Comparison of ENCODE assay signal across 19 mouse cellular contexts in genomic region chr5:105941951-105942350, GRCm38 (mm10).
DNase-seq lines count a peak whose midpoint lies in the region; ATAC-seq and TF ChIP-seq lines count a peak whose summit lies in the region.
"Had no signal": no experiment of that assay in that cellular context is flagged by ENCODE, and none has a peak within 500 bp of the region (broad histone marks: within the 10 kb centered on the region; RNA-seq: fewer than 3 reads in every experiment).

No protein-coding gene starts in this region.

- H3K4me1 ChIP-seq in heart, adult 2 months (ENCODE audit: control insufficient read depth, insufficient read depth, low read length): no peaks in the 10 kb centered on the region
- H3K4me1 ChIP-seq in kidney, embryonic 16.5 days (ENCODE audit: insufficient read depth, low read length): no peaks in the 10 kb centered on the region
- no peaks in the 10 kb centered on the region for H3K4me1 ChIP-seq in kidney, embryonic 14.5 days (ENCODE audit: control insufficient read depth, insufficient read depth, low read length)

- no peaks in the 10 kb centered on the region for H3K36me3 ChIP-seq in heart, adult 2 months (ENCODE audit: control insufficient read depth, insufficient read depth, low read length)
- no peaks in the 10 kb centered on the region for H3K36me3 ChIP-seq in kidney, embryonic 16.5 days (ENCODE audit: insufficient read depth, low read length)
- H3K36me3 ChIP-seq in kidney, embryonic 14.5 days (ENCODE audit: control insufficient read depth, insufficient read depth, low read length): no peaks in the 10 kb centered on the region
- H3K36me3 ChIP-seq: embryonic facial prominence, embryonic 10.5 days; heart, embryonic 10.5 days; hindbrain, embryonic 13.5 days had no signal

- TF ChIP-seq CTCF in heart, adult 2 months (IDR thresholded peaks at IDR 0.05): no peak

- H3K9me3 ChIP-seq in kidney, embryonic 16.5 days (ENCODE audit: low read length): no peaks in the 10 kb centered on the region
- no peaks in the 10 kb centered on the region for H3K9me3 ChIP-seq in kidney, embryonic 14.5 days (ENCODE audit: control insufficient read depth, low read length)
- H3K9me3 ChIP-seq: embryonic facial prominence, embryonic 10.5 days; forebrain, embryonic 13.5 days; heart, embryonic 10.5 days; hindbrain, embryonic 13.5 days had no signal

- no peaks in the 10 kb centered on the region for H3K79me2 ChIP-seq in heart, adult 2 months (replicated peaks; ENCODE audit: control insufficient read depth, insufficient read depth, low read length)

- ATAC-seq in kidney, embryonic 16.5 days (ENCODE audit: low FRiP score, low TSS enrichment): peak; percentile 15; the same call in 1 of the 2 replicates
- no peak for ATAC-seq in kidney, embryonic 14.5 days (ENCODE audit: low FRiP score, low TSS enrichment)
- ATAC-seq: activated CD4-positive, CD25-positive, alpha-beta regulatory T cell, adult 4 months; forebrain, embryonic 13.5 days; forebrain, postnatal 0 days; hindbrain, postnatal 0 days; Patski had no signal

- peak; percentile 84 for DNase-seq in heart, adult 11 months
- no peak for DNase-seq in heart, adult 2 months
- DNase-seq in kidney, postnatal 4 days: peak; percentile 64 to 71
- DNase-seq in kidney, postnatal 25 days: no peak
- DNase-seq in NIH3T3 (ENCODE audit: low read depth): peak; percentile 43
- DNase-seq: adrenal gland, postnatal 14 days; cerebellum, adult 11-12 months; cerebellum, adult 9-11 months; forebrain, postnatal 0 days; gastrocnemius, postnatal 14 days had no signal

- H3K27ac ChIP-seq in heart, adult 2 months: no peak overlapping the region
- H3K27ac ChIP-seq in kidney, embryonic 16.5 days (ENCODE audit: low read length): no peak overlapping the region
- H3K27ac ChIP-seq in kidney, embryonic 14.5 days (ENCODE audit: low read depth, low read length): no peak overlapping the region
- H3K27ac ChIP-seq: embryonic facial prominence, embryonic 10.5 days; forebrain, embryonic 13.5 days; heart, embryonic 10.5 days; hindbrain, embryonic 13.5 days; hindbrain, postnatal 0 days had no signal

- H3K4me2 ChIP-seq in kidney, embryonic 16.5 days (replicated peaks; ENCODE audit: low read depth, low read length): no peak overlapping the region
- H3K4me2 ChIP-seq in kidney, embryonic 14.5 days (replicated peaks; ENCODE audit: low read depth, low read length): no peak overlapping the region
- H3K4me2 ChIP-seq: forebrain, embryonic 13.5 days; hindbrain, embryonic 13.5 days had no signal

- H3K9ac ChIP-seq in heart, adult 2 months (ENCODE audit: low read depth, low read length): no peak overlapping the region
- H3K9ac ChIP-seq in kidney, embryonic 16.5 days (replicated peaks; ENCODE audit: low read length): no peak overlapping the region
- H3K9ac ChIP-seq in kidney, embryonic 14.5 days (ENCODE audit: low read depth, low read length): no peak overlapping the region
- H3K9ac ChIP-seq: forebrain, embryonic 13.5 days; forebrain, postnatal 0 days; hindbrain, embryonic 13.5 days had no signal

- no peak for TF ChIP-seq EP300 in heart, adult 2 months (IDR thresholded peaks at IDR 0.05; ENCODE audit: insufficient read depth, low read depth, low read length)

- intact Hi-C loops in heart, adult 2 months (cut with DNase I): no loop called here

- no peaks in the 10 kb centered on the region for H3K27me3 ChIP-seq in heart, adult 2 months (ENCODE audit: control insufficient read depth, insufficient read depth, low read length)
- no peaks in the 10 kb centered on the region for H3K27me3 ChIP-seq in kidney, embryonic 16.5 days (ENCODE audit: insufficient read depth, low read length)
- no peaks in the 10 kb centered on the region for H3K27me3 ChIP-seq in kidney, embryonic 14.5 days (ENCODE audit: control insufficient read depth, insufficient read depth, low read length)
- H3K27me3 ChIP-seq: forebrain, embryonic 13.5 days; hindbrain, embryonic 13.5 days had no signal

- 67% methylated on average over 2 of the region's 2 CpGs for WGBS in heart, adult 2 months
- 72% methylated on average over 2 of the region's 2 CpGs for WGBS in kidney, embryonic 16.5 days
- 69% methylated on average over 2 of the region's 2 CpGs for WGBS in kidney, embryonic 14.5 days

- no peak overlapping the region for H3K4me3 ChIP-seq in heart, adult 2 months
- no peak overlapping the region for H3K4me3 ChIP-seq in kidney, embryonic 16.5 days (ENCODE audit: low read length)
- H3K4me3 ChIP-seq in kidney, embryonic 14.5 days (ENCODE audit: low read length): no peak overlapping the region
- H3K4me3 ChIP-seq: embryonic facial prominence, embryonic 10.5 days; forebrain, embryonic 13.5 days; heart, embryonic 10.5 days; hindbrain, embryonic 13.5 days had no signal

- no peak for TF ChIP-seq POLR2A in heart, adult 2 months (IDR thresholded peaks at IDR 0.05; ENCODE audit: insufficient read depth, low read depth, low read length)

Comparison
In these comparisons a context has a peak if more than half of its experiments do, and no peak if none do; other contexts are left out.
1. DNase-seq: peak in heart, adult 11 months (single experiment), kidney, postnatal 4 days (2 of 2) and NIH3T3 (single experiment); none in heart, adult 2 months (0 of 2) and kidney, postnatal 25 days (0 of 2).